In genomic region chr11:53445562-53445961, GRCm38 (mm10) we compare ENCODE assay signal across 39 mouse cellular contexts. TPM values are rescaled to one million over a fixed set of nuclear protein-coding genes. Genes with fewer than 3 reads are reported as not detected.
DNase-seq lines count a peak whose midpoint lies in the region; ATAC-seq lines count a peak whose summit lies in the region.
"Had no signal": no experiment of that assay in that cellular context is flagged by ENCODE, and none has a peak within 500 bp of the region (broad histone marks: within the 10 kb centered on the region; RNA-seq: fewer than 3 reads in every experiment).

No protein-coding gene starts in this region.

- no peak overlapping the region for H3K4me3 ChIP-seq in limb, embryonic 12.5 days (replicated peaks)
- H3K4me3 ChIP-seq in limb, embryonic 10.5 days, result no peak overlapping the region
- no peak overlapping the region for H3K4me3 ChIP-seq in liver, embryonic 16.5 days (ENCODE audit: low read depth, low read length)
- H3K4me3 ChIP-seq in forebrain, embryonic 15.5 days, result no peak overlapping the region
- H3K4me3 ChIP-seq: erythroblast, embryonic 14.5 days; heart, embryonic 10.5 days; heart, embryonic 15.5 days; hindbrain, embryonic 12.5 days; layer of hippocampus, adult 2 months; left cerebral cortex, adult 2 months; limb, embryonic 15.5 days; lung, embryonic 15.5 days; midbrain, embryonic 12.5 days; myocyte; neural tube, embryonic 12.5 days had no signal

- no peak for ATAC-seq in limb, embryonic 12.5 days (ENCODE audit: insufficient number of reproducible peaks, insufficient read depth, low FRiP score, low TSS enrichment, low read depth)
- peak; percentile 37; the same call in 1 of the 2 replicates for ATAC-seq in liver, embryonic 16.5 days (ENCODE audit: low read depth)
- ATAC-seq in forebrain, embryonic 15.5 days (replicated peaks), result no peak
- ATAC-seq: activated CD4-positive, CD25-positive, alpha-beta regulatory T cell, adult 4 months; forebrain, postnatal 0 days had no signal

- no peak overlapping the region for H3K4me2 ChIP-seq in limb, embryonic 12.5 days
- no peak overlapping the region for H3K4me2 ChIP-seq in liver, embryonic 16.5 days (ENCODE audit: low read depth, low read length)
- H3K4me2 ChIP-seq in forebrain, embryonic 15.5 days (replicated peaks), result no peak overlapping the region
- H3K4me2 ChIP-seq: heart, embryonic 15.5 days; hindbrain, embryonic 12.5 days; limb, embryonic 15.5 days; lung, embryonic 15.5 days; midbrain, embryonic 12.5 days; neural tube, embryonic 12.5 days had no signal

- H3K9ac ChIP-seq in limb, embryonic 12.5 days (replicated peaks), result 0 out of 2 replicates have a peak overlapping the region, but pooled peaks have one; percentile 2
- no peak overlapping the region for H3K9ac ChIP-seq in liver, embryonic 16.5 days (ENCODE audit: low read depth, low read length)
- no peak overlapping the region for H3K9ac ChIP-seq in forebrain, embryonic 15.5 days (replicated peaks)
- H3K9ac ChIP-seq: forebrain, postnatal 0 days; heart, embryonic 15.5 days; hindbrain, embryonic 12.5 days; limb, embryonic 15.5 days; lung, embryonic 15.5 days; midbrain, embryonic 12.5 days; neural tube, embryonic 12.5 days had no signal

- H3K9me3 ChIP-seq in limb, embryonic 12.5 days, result no peaks in the 10 kb centered on the region
- H3K9me3 ChIP-seq in limb, embryonic 10.5 days (replicated peaks), result no peaks in the 10 kb centered on the region
- no peaks in the 10 kb centered on the region for H3K9me3 ChIP-seq in liver, embryonic 16.5 days (replicated peaks; ENCODE audit: control insufficient read depth, low read length)
- H3K9me3 ChIP-seq in forebrain, embryonic 15.5 days, result no peaks in the 10 kb centered on the region
- H3K9me3 ChIP-seq: heart, embryonic 10.5 days; heart, embryonic 15.5 days; hindbrain, embryonic 12.5 days; limb, embryonic 15.5 days; lung, embryonic 15.5 days; midbrain, embryonic 12.5 days; neural tube, embryonic 12.5 days had no signal

- WGBS in limb, embryonic 12.5 days, result 72% methylated on average over 13 of the region's 13 CpGs
- 71% methylated on average over 13 of the region's 13 CpGs for WGBS in limb, embryonic 10.5 days
- WGBS in liver, embryonic 16.5 days (ENCODE audit: insufficient replicate concordance), result 50% methylated on average over 13 of the region's 13 CpGs
- 66% methylated on average over 13 of the region's 13 CpGs for WGBS in forebrain, embryonic 15.5 days

- H3K27ac ChIP-seq in limb, embryonic 12.5 days, result no peak overlapping the region
- H3K27ac ChIP-seq in limb, embryonic 10.5 days, result no peak overlapping the region
- peak overlapping the region; percentile 1 for H3K27ac ChIP-seq in liver, embryonic 16.5 days (ENCODE audit: low read length)
- H3K27ac ChIP-seq in forebrain, embryonic 15.5 days (replicated peaks), result no peak overlapping the region
- H3K27ac ChIP-seq: heart, embryonic 10.5 days; heart, embryonic 15.5 days; hindbrain, embryonic 12.5 days; layer of hippocampus, adult 2 months; left cerebral cortex, adult 2 months; limb, embryonic 15.5 days; lung, embryonic 15.5 days; midbrain, embryonic 12.5 days; neural tube, embryonic 12.5 days had no signal

- no peaks in the 10 kb centered on the region; the same call in 1 of the 2 replicates for H3K27me3 ChIP-seq in limb, embryonic 12.5 days
- no peaks in the 10 kb centered on the region for H3K27me3 ChIP-seq in limb, embryonic 10.5 days (ENCODE audit: low read depth, poor library complexity, severe bottlenecking)
- no peaks in the 10 kb centered on the region for H3K27me3 ChIP-seq in liver, embryonic 16.5 days (ENCODE audit: control insufficient read depth, insufficient read depth, low read depth, low read length)
- no peaks in the 10 kb centered on the region for H3K27me3 ChIP-seq in forebrain, embryonic 15.5 days
- H3K27me3 ChIP-seq: heart, embryonic 15.5 days; hindbrain, embryonic 12.5 days; limb, embryonic 15.5 days; lung, embryonic 15.5 days; midbrain, embryonic 12.5 days; neural tube, embryonic 12.5 days had no signal

- DNase-seq in limb, embryonic 10.5 days (ENCODE audit: low spot score), result no peak
- peak; percentile 46 for DNase-seq in adrenal gland, postnatal 10 days
- peak; percentile 60 to 63 for DNase-seq in adrenal gland, postnatal 36 days
- no peak for DNase-seq in spleen, postnatal 14 days (ENCODE audit: low spot score in 2 of 2)
- DNase-seq: B cell, adult 2 months; cerebellum, adult 11-12 months; cerebellum, adult 9-11 months; forebrain, postnatal 0 days; gastrocnemius, postnatal 14 days; kidney, adult 11 months; kidney, postnatal 36 days; right cerebral cortex, postnatal 4 days; thymus, postnatal 4 days had no signal

- H3K36me3 ChIP-seq in limb, embryonic 12.5 days, result no peaks in the 10 kb centered on the region
- H3K36me3 ChIP-seq in limb, embryonic 10.5 days, result no peaks in the 10 kb centered on the region
- H3K36me3 ChIP-seq in liver, embryonic 16.5 days (ENCODE audit: control insufficient read depth, insufficient read depth), result no peaks in the 10 kb centered on the region
- no peaks in the 10 kb centered on the region for H3K36me3 ChIP-seq in forebrain, embryonic 15.5 days
- H3K36me3 ChIP-seq: heart, embryonic 10.5 days; heart, embryonic 15.5 days; hindbrain, embryonic 12.5 days; limb, embryonic 15.5 days; lung, embryonic 15.5 days; midbrain, embryonic 12.5 days; neural tube, embryonic 12.5 days had no signal

- H3K4me1 ChIP-seq in limb, embryonic 12.5 days (replicated peaks), result peaks cover 6% of the 10 kb centered on the region; the same call in 1 of the 2 replicates
- no peaks in the 10 kb centered on the region; the same call in 1 of the 2 replicates for H3K4me1 ChIP-seq in limb, embryonic 10.5 days
- H3K4me1 ChIP-seq in liver, embryonic 16.5 days (ENCODE audit: control insufficient read depth, low read depth, low read length), result peaks cover 8% of the 10 kb centered on the region
- no peaks in the 10 kb centered on the region for H3K4me1 ChIP-seq in forebrain, embryonic 15.5 days
- H3K4me1 ChIP-seq: hindbrain, embryonic 12.5 days; limb, embryonic 15.5 days; lung, embryonic 15.5 days; midbrain, embryonic 12.5 days; neural tube, embryonic 12.5 days had no signal

RNA-seq across cellular contexts. Expression of gene Gm10447, which starts 11.3 kb away (rescaled TPM):
- 0.36 and 0.38 TPM in 2 replicates for polyA plus RNA-seq in limb, embryonic 12.5 days (2016; fragmentation: Nextera tagmentation; extraction: Ambion mirVana)
- polyA plus RNA-seq in limb, embryonic 10.5 days (2016; fragmentation: Nextera tagmentation; extraction: Ambion mirVana), result 0.08 and 0.14 TPM in 2 replicates
- under 1 TPM; 0.12 to 0.15 TPM for total RNA-seq in adrenal gland, postnatal 10 days (2021)
- under 1 TPM; 0.16 to 0.17 TPM for total RNA-seq in adrenal gland, postnatal 36 days (2021)
- polyA plus RNA-seq in liver, embryonic 16.5 days (2015; fragmentation: Nextera tagmentation; extraction: Ambion mirVana), result 0.18 and 0.22 TPM in 2 replicates
- 0.08 TPM in 1 of 2 replicates, not detected in the other for polyA plus RNA-seq in forebrain, embryonic 15.5 days (2015; fragmentation: Nextera tagmentation; extraction: Ambion mirVana)
- total RNA-seq: forebrain, postnatal 0 days; gastrocnemius, postnatal 14 days; granulocyte monocyte progenitor cell, adult 5-6 weeks; heart, postnatal 25 days; megakaryocyte progenitor cell, adult 5-6 weeks; midbrain, postnatal 0 days had no signal
- polyA plus RNA-seq: embryonic facial prominence, embryonic 14.5 days; erythroblast, embryonic 14.5 days; forebrain, embryonic 11.5 days; forebrain, postnatal 0 days; heart, embryonic 15.5 days; kidney, embryonic 16.5 days; lung, embryonic 15.5 days; midbrain, embryonic 12.5 days; thymus, postnatal 0 days had no signal

RNA-seq across cellular contexts. Expression of gene Shroom1, which starts 11.4 kb away (rescaled TPM):
- polyA plus RNA-seq in limb, embryonic 12.5 days (2016; fragmentation: Nextera tagmentation; extraction: Ambion mirVana), result 6.3 and 6.8 TPM in 2 replicates
- 1.8 and 3.9 TPM in 2 replicates for polyA plus RNA-seq in limb, embryonic 10.5 days (2016; fragmentation: Nextera tagmentation; extraction: Ambion mirVana)
- 1 to 10 TPM; 3.2 to 5.4 TPM for total RNA-seq in adrenal gland, postnatal 10 days (2021)
- 1 to 10 TPM; 2.5 to 6.0 TPM for total RNA-seq in adrenal gland, postnatal 36 days (2021)
- 3.1 and 4.1 TPM in 2 replicates for polyA plus RNA-seq in liver, embryonic 16.5 days (2015; fragmentation: Nextera tagmentation; extraction: Ambion mirVana)
- polyA plus RNA-seq in forebrain, embryonic 15.5 days (2015; fragmentation: Nextera tagmentation; extraction: Ambion mirVana), result 1.6 and 2.3 TPM in 2 replicates
- total RNA-seq: granulocyte monocyte progenitor cell, adult 5-6 weeks had no signal
- polyA plus RNA-seq: erythroblast, embryonic 14.5 days had no signal

RNA-seq across cellular contexts. Expression of gene Gdf9, which starts 14.7 kb away (rescaled TPM):
- polyA plus RNA-seq in limb, embryonic 12.5 days (2016; fragmentation: Nextera tagmentation; extraction: Ambion mirVana), result 1.2 and 1.9 TPM in 2 replicates
- 0.66 and 0.79 TPM in 2 replicates for polyA plus RNA-seq in limb, embryonic 10.5 days (2016; fragmentation: Nextera tagmentation; extraction: Ambion mirVana)
- 1 to 10 TPM in 1 of 2 experiments, under 1 TPM in 1; 0.70 to 1.1 TPM for total RNA-seq in adrenal gland, postnatal 10 days (2021)
- total RNA-seq in adrenal gland, postnatal 36 days (2021), result 1 to 10 TPM; 3.3 to 4.0 TPM
- 0.41 and 0.43 TPM in 2 replicates for polyA plus RNA-seq in liver, embryonic 16.5 days (2015; fragmentation: Nextera tagmentation; extraction: Ambion mirVana)
- 3.3 and 4.0 TPM in 2 replicates for polyA plus RNA-seq in forebrain, embryonic 15.5 days (2015; fragmentation: Nextera tagmentation; extraction: Ambion mirVana)
- polyA plus RNA-seq: erythroblast, embryonic 14.5 days had no signal

RNA-seq across cellular contexts. Expression of gene Uqcrq, which starts 14.9 kb away (rescaled TPM):
- polyA plus RNA-seq in limb, embryonic 12.5 days (2016; fragmentation: Nextera tagmentation; extraction: Ambion mirVana), result 461 and 512 TPM in 2 replicates
- polyA plus RNA-seq in limb, embryonic 10.5 days (2016; fragmentation: Nextera tagmentation; extraction: Ambion mirVana), result 491 and 544 TPM in 2 replicates
- 1,000 to 10,000 TPM; 1,893 to 1,933 TPM for total RNA-seq in adrenal gland, postnatal 10 days (2021)
- total RNA-seq in adrenal gland, postnatal 36 days (2021), result 1,000 to 10,000 TPM; 1,132 to 1,289 TPM
- polyA plus RNA-seq in liver, embryonic 16.5 days (2015; fragmentation: Nextera tagmentation; extraction: Ambion mirVana), result 513 and 549 TPM in 2 replicates
- 589 and 615 TPM in 2 replicates for polyA plus RNA-seq in forebrain, embryonic 15.5 days (2015; fragmentation: Nextera tagmentation; extraction: Ambion mirVana)

RNA-seq across cellular contexts. Expression of gene Leap2, which starts 22.6 kb away (rescaled TPM):
- 0.44 TPM in 1 of 2 replicates, not detected in the other for polyA plus RNA-seq in limb, embryonic 12.5 days (2016; fragmentation: Nextera tagmentation; extraction: Ambion mirVana)
- polyA plus RNA-seq in limb, embryonic 10.5 days (2016; fragmentation: Nextera tagmentation; extraction: Ambion mirVana), result 0.51 TPM in 1 of 2 replicates, not detected in the other
- 10 to 100 TPM in 1 of 2 experiments, 1 to 10 TPM in 1; 6.0 to 31.0 TPM for total RNA-seq in adrenal gland, postnatal 10 days (2021)
- not detected for total RNA-seq in adrenal gland, postnatal 36 days (2021)
- 71.4 and 78.2 TPM in 2 replicates for polyA plus RNA-seq in liver, embryonic 16.5 days (2015; fragmentation: Nextera tagmentation; extraction: Ambion mirVana)
- polyA plus RNA-seq in forebrain, embryonic 15.5 days (2015; fragmentation: Nextera tagmentation; extraction: Ambion mirVana), result not detected in 2 replicates
- total RNA-seq: forebrain, postnatal 0 days; gastrocnemius, postnatal 14 days; granulocyte monocyte progenitor cell, adult 5-6 weeks; heart, postnatal 25 days; layer of hippocampus, adult 2 months; layer of hippocampus, postnatal 14 days; left cerebral cortex, adult 2 months; left cerebral cortex, postnatal 36 days; megakaryocyte progenitor cell, adult 5-6 weeks; midbrain, postnatal 0 days had no signal
- polyA plus RNA-seq: activated CD4-positive, CD25-positive, alpha-beta regulatory T cell, adult 4 months; embryonic facial prominence, embryonic 14.5 days; erythroblast, embryonic 14.5 days; forebrain, embryonic 11.5 days; forebrain, postnatal 0 days; hindbrain, embryonic 12.5 days; limb, embryonic 15.5 days; lung, embryonic 15.5 days; midbrain, embryonic 12.5 days; midbrain, postnatal 0 days; myocyte; neural tube, embryonic 12.5 days; spleen, adult 2 months had no signal

Comparison
In these comparisons a context has a peak if more than half of its experiments do, and no peak if none do; other contexts are left out.
1. DNase-seq: peak in adrenal gland, postnatal 10 days (single experiment) and adrenal gland, postnatal 36 days (2 of 2); none in limb, embryonic 10.5 days (single experiment) and spleen, postnatal 14 days (0 of 2).